Mouse (Mus musculus) G1E-ER4 (cell line): ENCODE data around the gene Erlin1. TPM values are rescaled to one million over a fixed set of nuclear protein-coding genes. Genes with fewer than 3 reads are reported as not detected.

ENCODE experiments used
- GATA1 ChIP-seq: IDR thresholded peaks from one replicate; pipeline ENCODE4 v1.8.0; 2012; ENCODE audit warnings: low read length, inconsistent platforms
- polyA plus RNA-seq: library from polyadenylated mRNA; stranded (reverse); fragments of >175 nt; gene quantifications from 2 replicates; pipeline ENCODE4 v1.2.3, GENCODE M21; 2012

The Erlin1 gene
- polyA plus RNA-seq, 1 experiment: 11.8 TPM

- TF ChIP-seq GATA1: no peak
These were observed 44.5 kb downstream of the Erlin1 start for GRCm38 (mm10) chr19:44024921-44025585.

GRCm38 (mm10) chr19:44023066-44023465 is 46.5 kb downstream of the Erlin1 start:
- no peak for TF ChIP-seq GATA1

- TF ChIP-seq GATA1: no peak
These were observed 48.1 kb downstream of the Erlin1 start for GRCm38 (mm10) chr19:44021502-44021901.

- TF ChIP-seq GATA1: no peak
These were observed 49.8 kb downstream of the Erlin1 start for GRCm38 (mm10) chr19:44019739-44020138.

DNA sequence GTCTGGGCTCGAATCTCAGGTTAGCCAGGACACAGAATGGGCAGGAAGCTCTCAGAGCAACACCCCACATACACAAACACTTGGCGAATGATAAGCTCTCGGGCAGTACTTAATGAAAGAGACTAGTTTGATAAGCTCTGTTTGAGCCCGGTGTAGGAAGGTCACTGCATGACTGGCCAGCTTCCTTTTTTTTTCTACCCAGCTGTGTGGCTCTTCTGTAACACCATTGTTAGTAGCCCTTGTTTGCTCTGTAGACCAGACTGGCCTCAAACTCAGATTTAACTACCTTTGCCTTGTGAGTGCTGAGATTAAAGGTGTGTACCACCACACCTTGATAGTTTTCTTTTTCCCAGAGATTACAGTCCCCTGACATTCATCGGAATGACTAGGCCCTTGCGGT is 55.7 kb downstream of the Erlin1 start:
- TF ChIP-seq GATA1: no peak

DNA sequence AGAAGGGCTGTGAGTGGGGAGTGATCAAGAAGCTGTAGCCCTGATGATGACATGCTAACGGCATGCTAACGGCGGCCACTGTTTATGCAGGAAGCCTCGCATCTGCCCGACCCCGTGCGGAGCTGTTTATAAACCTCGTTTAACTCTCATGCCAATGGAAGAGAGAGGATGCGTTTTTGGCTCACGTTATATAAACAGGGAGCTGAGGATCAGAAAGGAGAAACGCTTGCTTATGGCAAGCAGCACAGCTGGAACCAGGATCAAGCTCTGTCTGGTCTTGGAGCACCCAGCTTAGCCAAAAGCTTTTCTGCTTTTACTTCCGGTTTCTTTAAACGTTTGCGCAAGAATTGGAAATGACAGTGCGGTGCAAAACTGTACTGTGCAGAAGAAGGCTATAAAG is 60.8 kb downstream of the Erlin1 start:
- no peak for TF ChIP-seq GATA1

GRCm38 (mm10) chr19:44007186-44007585 is 62.4 kb downstream of the Erlin1 start:
- TF ChIP-seq GATA1: no peak

DNA sequence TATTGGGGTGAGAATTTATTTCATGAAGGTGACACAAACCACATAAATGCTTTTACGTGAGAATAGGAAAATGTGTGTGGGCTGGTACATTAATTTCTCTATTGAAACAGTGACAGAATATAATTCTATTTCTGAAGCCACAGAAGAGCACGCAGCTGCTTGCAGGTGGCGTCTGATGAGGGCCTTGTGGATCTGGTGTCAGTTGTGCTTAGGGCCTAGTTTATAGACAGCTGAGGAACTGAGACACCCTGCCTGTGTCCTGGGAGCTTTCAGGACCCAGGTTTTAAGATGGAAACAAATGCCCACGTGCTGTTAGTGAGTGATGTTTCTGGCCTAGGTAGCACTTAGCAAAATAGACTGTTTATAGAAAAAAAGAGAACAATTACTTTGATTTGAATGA is 64.6 kb downstream of the Erlin1 start:
- no peak for TF ChIP-seq GATA1

DNA sequence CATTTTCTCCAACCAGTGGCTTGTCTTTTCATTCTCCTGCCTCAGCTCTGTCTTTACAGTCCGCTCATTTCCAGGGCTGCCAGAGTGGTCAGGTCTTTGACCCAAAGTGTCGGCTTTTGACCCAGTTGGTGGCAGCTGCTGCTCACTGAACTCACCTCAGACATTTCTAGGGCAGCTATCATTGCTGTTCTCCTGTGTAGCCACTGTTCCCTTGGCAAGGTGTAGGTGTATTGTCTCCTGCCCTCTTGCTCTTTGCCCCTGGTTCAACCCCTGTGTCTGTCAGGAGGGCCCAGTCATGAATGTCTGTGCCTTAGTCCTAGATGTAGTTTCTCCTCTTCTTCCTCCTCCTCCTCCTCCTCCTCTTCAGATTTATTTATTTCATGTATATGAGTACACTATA is 65.3 kb downstream of the Erlin1 start:
- no peak for TF ChIP-seq GATA1

DNA sequence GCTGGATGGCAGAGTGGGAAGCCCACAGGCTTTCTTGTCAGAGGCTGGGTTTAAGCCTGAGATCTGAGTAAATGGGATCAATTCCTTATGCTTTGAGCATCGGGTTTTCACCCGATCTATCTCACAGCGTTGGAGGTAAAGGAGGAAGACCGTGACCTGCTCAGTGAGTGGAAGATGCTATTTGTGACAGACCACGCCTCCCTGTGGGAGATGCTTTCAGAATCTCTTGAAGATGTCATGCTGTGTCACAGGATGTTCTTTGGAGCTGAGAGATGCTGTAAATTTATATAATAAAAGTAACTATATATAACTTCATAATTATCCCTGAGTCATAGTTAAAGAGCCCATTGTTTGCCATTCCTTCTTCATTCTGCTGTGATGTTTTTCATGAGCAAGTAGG is 68.9 kb downstream of the Erlin1 start:
- no peak for TF ChIP-seq GATA1

GRCm38 (mm10) chr19:44000061-44000460 is 69.5 kb downstream of the Erlin1 start:
- TF ChIP-seq GATA1: no peak

DNA sequence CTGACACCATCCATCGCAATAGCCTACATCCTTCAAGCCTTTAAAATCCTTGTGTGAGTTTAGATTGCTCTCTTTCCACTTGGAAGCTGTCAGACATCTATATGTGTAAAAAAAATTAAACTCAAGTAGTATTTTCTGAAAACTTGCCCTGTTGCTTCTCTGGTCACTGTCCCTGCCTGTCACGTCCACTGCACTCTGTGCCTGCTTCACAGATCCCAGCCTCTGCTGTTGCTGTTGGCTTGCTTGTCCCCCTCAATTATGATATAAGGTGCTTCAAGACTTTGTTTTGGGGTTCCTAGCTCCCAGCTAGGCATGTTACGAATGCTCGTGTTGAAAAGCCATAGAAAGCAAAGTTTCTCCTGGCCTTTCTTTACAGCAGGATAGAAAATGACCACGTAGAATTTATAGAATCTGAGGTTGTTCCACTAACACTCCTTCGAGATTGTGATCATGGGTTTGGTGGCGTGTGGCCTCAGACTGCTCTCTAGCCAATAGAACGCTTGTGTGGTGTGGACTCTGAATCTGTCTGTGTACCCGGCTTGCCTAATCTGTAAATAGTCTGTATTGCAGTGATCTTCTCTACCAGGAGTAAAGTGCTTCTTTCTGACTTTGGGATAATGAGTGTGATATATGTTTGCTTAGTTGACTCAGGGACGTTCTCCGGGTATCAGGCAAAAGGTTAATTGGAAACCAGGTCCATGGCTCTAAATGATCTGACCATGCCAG is 70.6 kb downstream of the Erlin1 start:
- no peak for TF ChIP-seq GATA1

DNA sequence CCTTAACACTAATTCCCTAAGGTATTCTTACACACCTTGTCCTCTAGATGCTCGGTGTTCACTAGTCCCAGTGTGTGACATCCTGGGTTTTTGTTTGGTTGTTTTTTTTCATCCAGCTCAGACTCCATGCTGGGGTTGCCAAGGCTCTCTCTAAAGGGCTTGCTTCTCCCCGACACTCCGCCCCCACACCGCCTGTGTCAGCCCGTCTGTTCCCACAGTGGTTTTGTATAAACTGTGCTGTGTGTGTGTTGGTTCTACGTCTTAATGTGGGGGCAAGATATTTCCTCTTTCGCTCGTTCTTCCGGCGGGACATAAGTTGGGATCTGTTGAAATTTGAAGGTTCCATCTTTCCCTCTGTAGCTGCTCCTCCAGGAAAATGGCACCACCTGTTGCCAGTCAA is 71.5 kb downstream of the Erlin1 start:
- no peak for TF ChIP-seq GATA1

- no peak for TF ChIP-seq GATA1
These were observed 74.2 kb downstream of the Erlin1 start for GRCm38 (mm10) chr19:43995427-43995826.

DNA sequence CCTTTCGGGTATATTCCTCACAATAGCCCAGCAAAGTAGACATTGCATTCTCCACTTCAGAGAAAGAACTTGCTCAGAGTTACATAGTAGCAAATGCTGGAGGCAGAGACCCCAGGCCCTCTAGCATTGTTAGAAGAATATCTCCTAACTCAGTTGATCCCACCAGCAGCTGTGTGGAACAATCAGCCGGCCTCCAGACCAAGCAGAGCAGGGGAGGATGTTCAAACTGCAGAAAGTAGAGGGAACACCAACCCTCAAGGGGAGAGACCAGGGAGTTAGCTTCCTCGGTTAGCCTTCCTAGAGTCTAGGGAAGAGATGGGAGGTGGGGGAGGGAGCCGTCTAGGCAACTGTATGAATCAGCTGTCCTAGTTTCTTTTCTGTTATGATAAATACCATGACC is 77.1 kb downstream of the Erlin1 start:
- TF ChIP-seq GATA1: no peak

DNA sequence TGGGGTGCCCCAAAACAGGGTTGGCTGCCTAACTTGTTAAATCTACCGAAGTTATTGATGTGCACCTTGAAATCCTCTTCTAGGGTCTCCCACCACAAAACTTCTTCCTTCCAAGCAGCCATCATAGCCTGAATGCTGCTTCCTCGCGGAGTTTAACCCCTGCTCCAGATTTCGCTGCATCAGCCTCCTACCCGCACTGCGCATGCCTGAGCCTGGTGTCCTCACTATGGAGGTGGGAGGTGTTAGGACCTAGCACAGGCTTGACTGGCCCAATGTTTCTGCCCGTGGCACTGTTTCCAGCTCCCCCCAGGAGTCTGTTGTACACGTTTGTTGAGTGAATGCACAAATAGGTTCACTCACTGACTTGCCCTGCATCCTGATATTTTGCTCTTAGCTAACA is 79.2 kb downstream of the Erlin1 start:
- TF ChIP-seq GATA1: no peak
